Mouse (Mus musculus): ENCODE measurements around the gene Hoxb4. TPM values are rescaled to one million over a fixed set of nuclear protein-coding genes. Genes with fewer than 3 reads are reported as not detected.

The Hoxb4 gene
- polyA plus RNA-seq, 1 experiment from 2014 or later, result not detected

DNA sequence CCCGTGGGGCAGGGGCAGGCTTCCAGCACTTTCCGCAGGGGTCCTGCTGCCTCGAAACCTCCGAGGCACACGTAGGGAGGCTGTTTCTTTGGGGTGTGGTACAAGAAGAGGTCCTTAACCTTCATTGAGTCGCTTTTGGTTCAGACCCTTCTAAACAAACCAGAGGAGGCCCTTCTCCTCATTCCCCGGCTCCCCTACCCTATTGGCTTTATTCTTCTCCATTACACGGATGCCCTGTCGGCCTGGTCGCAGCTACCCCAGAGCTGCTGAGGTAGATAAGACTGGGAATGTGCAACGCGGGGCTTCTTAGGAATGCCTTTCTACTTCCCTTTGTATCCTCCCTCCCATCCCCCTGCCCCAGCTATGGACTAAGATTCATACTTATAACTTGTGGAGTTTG lies 8.6 kb downstream of the Hoxb4 start:
- H3K36me3 ChIP-seq (ENCODE audit: control insufficient read depth, insufficient read depth, low read length), result no peaks in the 10 kb centered on the region
- no peak overlapping the region for H3K4me3 ChIP-seq (ENCODE audit: low read depth, low read length)
- no peaks in the 10 kb centered on the region for H3K4me1 ChIP-seq (ENCODE audit: control insufficient read depth, insufficient read depth, low read length)
- H3K27ac ChIP-seq (ENCODE audit: low read length), result no peak overlapping the region
- no peaks in the 10 kb centered on the region for H3K9me3 ChIP-seq (replicated peaks; ENCODE audit: control insufficient read depth, low read length, poor library complexity, severe bottlenecking)
- peaks cover 95% of the 10 kb centered on the region for H3K27me3 ChIP-seq (ENCODE audit: control insufficient read depth, insufficient read depth, low read depth, low read length)
- ATAC-seq, result no peak
- no peak overlapping the region for H3K9ac ChIP-seq (ENCODE audit: low read depth, low read length)
- H3K4me2 ChIP-seq (ENCODE audit: low read length), result no peak overlapping the region
- 3% methylated on average over 12 of the region's 12 CpGs for WGBS

DNA sequence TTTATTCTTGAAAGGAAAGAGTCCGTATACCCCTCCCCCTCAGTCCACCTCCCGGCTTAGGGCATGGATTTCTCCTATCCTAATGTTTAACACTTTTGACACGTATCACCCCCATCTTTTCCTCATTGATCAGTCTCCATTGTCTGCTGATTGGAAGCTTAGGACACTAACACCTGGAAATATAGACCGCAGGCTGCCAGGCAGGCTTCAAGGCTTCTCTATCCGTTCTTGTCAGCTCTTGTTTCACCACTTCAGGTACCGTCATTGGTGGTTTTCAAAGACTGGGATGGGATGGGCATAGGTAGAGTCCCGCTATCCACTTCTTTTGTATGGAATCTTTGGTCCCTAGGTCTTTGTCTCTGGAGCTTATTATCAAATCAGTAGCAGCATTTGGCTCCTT lies 9.1 kb downstream of the Hoxb4 start:
- Histone ChIP-seq H3K27me3 (ENCODE audit: control insufficient read depth, insufficient read depth, low read depth, low read length) (peaks cover 95% of the 10 kb centered on the region), H3K9ac (ENCODE audit: low read depth, low read length) (no peak overlapping the region), H3K4me3 (ENCODE audit: low read depth, low read length) (no peak overlapping the region), H3K36me3 (ENCODE audit: control insufficient read depth, insufficient read depth, low read length) (no peaks in the 10 kb centered on the region), H3K4me2 (ENCODE audit: low read length) (no peak overlapping the region), H3K9me3 (replicated peaks; ENCODE audit: control insufficient read depth, low read length, poor library complexity, severe bottlenecking) (no peaks in the 10 kb centered on the region), H3K27ac (ENCODE audit: low read length) (no peak overlapping the region), H3K4me1 (ENCODE audit: control insufficient read depth, insufficient read depth, low read length) (no peaks in the 10 kb centered on the region)
- ATAC-seq, result no peak
- WGBS, result 3% methylated on average over 7 of the region's 7 CpGs

DNA sequence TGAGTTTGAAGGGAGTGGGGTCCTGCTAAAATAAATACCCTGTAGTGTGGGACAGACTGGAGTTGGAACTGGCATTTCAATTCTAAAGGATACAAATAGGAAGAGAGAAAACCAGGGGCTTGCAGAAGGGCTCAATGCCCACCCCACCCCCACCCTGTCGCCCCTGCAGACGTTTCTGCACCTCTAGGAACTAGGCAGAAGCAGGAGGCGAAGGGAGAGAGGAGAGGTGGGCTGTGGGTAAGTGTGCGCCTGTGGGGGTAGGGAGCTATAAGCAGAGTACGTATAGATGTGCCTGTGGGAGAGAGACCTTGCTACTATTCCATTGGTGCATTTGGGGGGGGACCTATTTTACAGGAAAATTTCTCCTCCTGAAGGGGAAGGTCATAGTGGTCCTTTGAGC lies 9.7 kb downstream of the Hoxb4 start:
- 0% methylated on average over 5 of the region's 5 CpGs for WGBS
- no peak overlapping the region for H3K4me2 ChIP-seq (ENCODE audit: low read length)
- no peaks in the 10 kb centered on the region for H3K36me3 ChIP-seq (ENCODE audit: control insufficient read depth, insufficient read depth, low read length)
- no peak for ATAC-seq
- no peaks in the 10 kb centered on the region for H3K9me3 ChIP-seq (replicated peaks; ENCODE audit: control insufficient read depth, low read length, poor library complexity, severe bottlenecking)
- no peaks in the 10 kb centered on the region for H3K4me1 ChIP-seq (ENCODE audit: control insufficient read depth, insufficient read depth, low read length)
- H3K4me3 ChIP-seq (ENCODE audit: low read depth, low read length), result no peak overlapping the region
- H3K27ac ChIP-seq (ENCODE audit: low read length), result no peak overlapping the region
- no peak overlapping the region for H3K9ac ChIP-seq (ENCODE audit: low read depth, low read length)
- peaks cover 95% of the 10 kb centered on the region for H3K27me3 ChIP-seq (ENCODE audit: control insufficient read depth, insufficient read depth, low read depth, low read length)

DNA sequence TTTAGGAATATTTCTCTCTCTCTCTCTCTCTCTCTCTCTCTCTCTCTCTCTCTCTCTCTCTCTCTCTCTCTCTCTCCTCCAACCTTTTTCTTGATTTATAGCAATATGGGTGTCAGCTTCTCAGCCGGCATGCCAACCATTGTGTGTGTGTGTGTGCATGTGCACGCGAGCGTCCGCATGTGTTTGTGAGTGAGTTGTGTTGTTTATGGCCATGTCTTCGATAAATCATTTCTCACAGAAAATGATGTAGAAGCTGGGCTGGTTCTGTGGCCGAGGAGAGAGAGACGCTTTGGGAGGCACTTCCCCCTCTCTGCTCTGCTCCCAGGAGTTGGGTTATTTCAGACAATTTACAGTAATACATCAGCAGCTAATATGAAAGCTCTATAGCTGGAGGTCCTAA lies 10.5 kb downstream of the Hoxb4 start:
- H3K9me3 ChIP-seq (replicated peaks; ENCODE audit: control insufficient read depth, low read length, poor library complexity, severe bottlenecking), result no peaks in the 10 kb centered on the region
- H3K4me1 ChIP-seq (ENCODE audit: control insufficient read depth, insufficient read depth, low read length), result no peaks in the 10 kb centered on the region
- no peak overlapping the region for H3K27ac ChIP-seq (ENCODE audit: low read length)
- no peak for ATAC-seq
- peaks cover 93% of the 10 kb centered on the region for H3K27me3 ChIP-seq (ENCODE audit: control insufficient read depth, insufficient read depth, low read depth, low read length)
- H3K4me3 ChIP-seq (ENCODE audit: low read depth, low read length), result no peak overlapping the region
- H3K36me3 ChIP-seq (ENCODE audit: control insufficient read depth, insufficient read depth, low read length), result no peaks in the 10 kb centered on the region
- no peak overlapping the region for H3K4me2 ChIP-seq (ENCODE audit: low read length)
- 4% methylated on average over 8 of the region's 8 CpGs for WGBS
- H3K9ac ChIP-seq (ENCODE audit: low read depth, low read length), result no peak overlapping the region

DNA sequence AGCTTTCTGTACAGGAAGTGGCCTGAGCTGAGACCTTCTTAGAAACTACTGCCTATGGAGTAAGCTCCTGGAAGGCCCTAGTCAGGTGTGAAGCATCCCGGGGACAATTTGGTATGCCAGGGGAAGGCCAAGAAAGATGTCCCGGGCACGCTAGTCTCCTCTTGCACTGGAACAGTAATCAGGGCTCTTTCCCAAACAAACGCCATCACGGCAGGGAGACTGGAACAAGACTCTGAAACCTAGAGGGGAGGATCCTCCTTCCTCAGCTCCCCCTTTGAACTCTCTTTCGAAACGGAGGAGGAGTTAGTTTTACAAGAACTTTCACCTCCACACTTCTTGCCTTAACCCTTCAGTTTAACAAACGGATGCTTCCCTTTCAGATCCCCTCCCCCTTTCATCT lies 14.0 kb downstream of the Hoxb4 start:
- no peaks in the 10 kb centered on the region for H3K36me3 ChIP-seq (ENCODE audit: control insufficient read depth, insufficient read depth, low read length)
- no peak for ATAC-seq
- WGBS, result 1% methylated on average over 8 of the region's 8 CpGs
- no peak overlapping the region for H3K4me3 ChIP-seq (ENCODE audit: low read depth, low read length)
- H3K9ac ChIP-seq (ENCODE audit: low read depth, low read length), result no peak overlapping the region
- H3K9me3 ChIP-seq (replicated peaks; ENCODE audit: control insufficient read depth, low read length, poor library complexity, severe bottlenecking), result no peaks in the 10 kb centered on the region
- peaks cover 96% of the 10 kb centered on the region for H3K27me3 ChIP-seq (ENCODE audit: control insufficient read depth, insufficient read depth, low read depth, low read length)
- no peak overlapping the region for H3K4me2 ChIP-seq (ENCODE audit: low read length)
- no peak overlapping the region for H3K27ac ChIP-seq (ENCODE audit: low read length)
- no peaks in the 10 kb centered on the region for H3K4me1 ChIP-seq (ENCODE audit: control insufficient read depth, insufficient read depth, low read length)

DNA sequence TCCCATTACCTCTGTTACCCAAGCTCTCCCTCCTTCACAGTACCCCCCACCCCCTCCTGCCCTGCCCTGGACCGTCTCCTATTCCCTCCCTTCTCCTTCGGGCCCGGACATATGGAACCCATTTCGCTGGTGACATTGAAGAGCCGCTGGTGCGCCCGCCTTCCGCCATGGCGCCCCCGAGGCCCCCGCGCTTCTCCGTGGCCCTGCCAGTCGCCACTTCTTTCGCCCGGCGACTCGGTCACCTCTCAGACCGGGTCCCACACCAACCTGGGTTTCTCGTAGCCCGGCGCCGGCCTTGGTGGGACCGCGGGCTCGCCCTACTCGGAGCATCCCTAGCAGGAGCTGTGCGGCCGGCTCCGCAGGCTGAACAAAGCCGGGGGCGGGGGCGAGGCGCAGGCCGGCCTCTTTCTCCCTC lies 14.6 kb downstream of the Hoxb4 start:
- H3K4me1 ChIP-seq (ENCODE audit: control insufficient read depth, insufficient read depth, low read length), result no peaks in the 10 kb centered on the region
- H3K4me3 ChIP-seq (ENCODE audit: low read depth, low read length), result no peak overlapping the region
- no peak overlapping the region for H3K4me2 ChIP-seq (ENCODE audit: low read length)

DNA sequence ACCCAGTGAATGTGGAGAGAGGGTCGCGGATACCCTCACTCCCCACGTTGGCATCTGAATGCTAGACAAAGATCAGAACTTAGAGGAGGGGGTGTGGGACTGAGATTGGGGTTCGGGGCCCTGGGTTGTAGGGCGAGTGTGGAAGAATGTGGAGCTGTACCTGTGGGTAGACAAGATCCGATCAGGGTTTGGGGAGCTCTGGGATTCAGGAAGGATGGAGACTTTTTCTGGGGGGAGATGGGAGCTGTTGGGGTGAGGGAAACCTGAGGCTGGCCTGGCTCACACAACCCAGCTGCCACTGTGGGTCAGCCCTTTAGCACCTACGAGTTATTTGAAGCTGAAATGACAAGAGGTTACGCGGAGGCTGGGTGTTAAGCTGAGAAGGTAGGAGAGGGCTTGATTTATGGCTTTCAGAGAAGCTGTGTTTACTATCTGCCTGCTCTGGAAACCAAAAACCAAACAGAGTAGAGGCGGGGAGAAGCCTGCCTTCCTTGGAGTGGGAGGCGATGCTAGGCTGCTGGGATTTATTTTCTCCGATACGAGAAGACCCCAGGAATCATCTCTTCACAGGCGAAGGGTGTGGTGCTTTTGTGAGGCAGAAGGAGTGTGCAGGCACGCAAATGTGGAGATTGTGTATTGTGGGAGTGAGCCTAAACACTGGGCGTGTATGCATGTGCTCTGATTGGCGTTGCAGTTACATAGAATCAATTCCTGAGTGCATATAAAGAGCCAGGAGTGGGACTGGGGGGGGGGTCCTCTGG lies 15.4 kb downstream of the Hoxb4 start:
- no peak for ATAC-seq
- no peak overlapping the region for H3K4me3 ChIP-seq (ENCODE audit: low read depth, low read length)
- H3K27me3 ChIP-seq (ENCODE audit: control insufficient read depth, insufficient read depth, low read depth, low read length), result peaks cover 96% of the 10 kb centered on the region
- no peak overlapping the region for H3K4me2 ChIP-seq (ENCODE audit: low read length)
- WGBS, result 2% methylated on average over 17 of the region's 17 CpGs
- H3K27ac ChIP-seq (ENCODE audit: low read length), result no peak overlapping the region
- H3K36me3 ChIP-seq (ENCODE audit: control insufficient read depth, insufficient read depth, low read length), result no peaks in the 10 kb centered on the region
- no peaks in the 10 kb centered on the region for H3K4me1 ChIP-seq (ENCODE audit: control insufficient read depth, insufficient read depth, low read length)
- no peak overlapping the region for H3K9ac ChIP-seq (ENCODE audit: low read depth, low read length)
- no peaks in the 10 kb centered on the region for H3K9me3 ChIP-seq (replicated peaks; ENCODE audit: control insufficient read depth, low read length, poor library complexity, severe bottlenecking)

More for the DNA sequence above, 14.6 kb downstream of the Hoxb4 start:
- Histone ChIP-seq H3K9me3 (replicated peaks; ENCODE audit: control insufficient read depth, low read length, poor library complexity, severe bottlenecking) (no peaks in the 10 kb centered on the region), H3K27ac (ENCODE audit: low read length) (no peak overlapping the region), H3K36me3 (ENCODE audit: control insufficient read depth, insufficient read depth, low read length) (no peaks in the 10 kb centered on the region), H3K27me3 (ENCODE audit: control insufficient read depth, insufficient read depth, low read depth, low read length) (peaks cover 96% of the 10 kb centered on the region), H3K9ac (ENCODE audit: low read depth, low read length) (no peak overlapping the region)
- under 1% methylated on average over 32 of the region's 35 CpGs for WGBS
- no peak for ATAC-seq

DNA sequence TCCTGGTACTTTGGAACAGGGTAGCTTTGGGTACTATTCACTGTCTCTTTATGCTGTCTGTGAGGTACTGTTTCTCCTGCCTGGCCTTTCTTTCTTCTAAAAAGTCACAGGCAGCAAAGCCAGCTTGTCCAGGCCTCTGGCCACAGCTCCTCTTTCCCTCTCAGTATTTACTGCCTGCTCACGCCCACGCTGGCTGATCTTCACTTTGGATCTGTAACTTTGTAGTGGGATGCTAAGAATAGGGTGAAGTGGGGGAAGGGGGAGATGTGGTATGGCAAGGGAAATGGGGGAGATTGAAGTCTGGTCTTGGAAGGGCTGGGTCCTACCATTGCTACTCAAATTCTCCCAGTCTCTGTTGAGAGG lies 15.9 kb downstream of the Hoxb4 start:
- no peaks in the 10 kb centered on the region for H3K4me1 ChIP-seq (ENCODE audit: control insufficient read depth, insufficient read depth, low read length)
- H3K4me2 ChIP-seq (ENCODE audit: low read length), result no peak overlapping the region
- H3K4me3 ChIP-seq (ENCODE audit: low read depth, low read length), result no peak overlapping the region
- 3% methylated on average over 2 of the region's 2 CpGs for WGBS
- H3K36me3 ChIP-seq (ENCODE audit: control insufficient read depth, insufficient read depth, low read length), result no peaks in the 10 kb centered on the region
- H3K27ac ChIP-seq (ENCODE audit: low read length), result no peak overlapping the region
- no peaks in the 10 kb centered on the region for H3K9me3 ChIP-seq (replicated peaks; ENCODE audit: control insufficient read depth, low read length, poor library complexity, severe bottlenecking)
- no peak overlapping the region for H3K9ac ChIP-seq (ENCODE audit: low read depth, low read length)
- no peak for ATAC-seq
- H3K27me3 ChIP-seq (ENCODE audit: control insufficient read depth, insufficient read depth, low read depth, low read length), result peaks cover 96% of the 10 kb centered on the region

DNA sequence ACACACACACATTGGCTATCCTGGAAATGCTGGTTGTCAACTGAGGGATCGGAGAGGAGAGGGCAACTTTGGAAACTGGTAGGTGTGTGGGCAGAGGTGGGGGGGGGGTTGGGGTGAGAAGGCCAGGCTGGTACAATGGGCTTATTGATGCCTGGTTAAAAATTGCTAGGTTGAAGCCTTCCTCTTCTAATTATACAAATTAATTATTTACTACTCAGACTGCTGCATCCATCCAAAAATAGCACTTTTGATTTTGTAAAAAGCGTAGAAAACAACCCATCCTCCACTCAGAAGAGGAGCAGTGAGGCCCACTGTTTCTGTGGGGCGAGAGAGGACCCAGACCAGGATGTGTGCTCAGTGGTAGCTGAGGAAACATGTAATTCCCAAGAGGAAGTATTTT lies 16.9 kb downstream of the Hoxb4 start:
- H3K4me3 ChIP-seq (ENCODE audit: low read depth, low read length), result no peak overlapping the region
- no peaks in the 10 kb centered on the region for H3K36me3 ChIP-seq (ENCODE audit: control insufficient read depth, insufficient read depth, low read length)
- H3K9me3 ChIP-seq (replicated peaks; ENCODE audit: control insufficient read depth, low read length, poor library complexity, severe bottlenecking), result no peaks in the 10 kb centered on the region
- H3K27ac ChIP-seq (ENCODE audit: low read length), result no peak overlapping the region
- peaks cover 97% of the 10 kb centered on the region for H3K27me3 ChIP-seq (ENCODE audit: control insufficient read depth, insufficient read depth, low read depth, low read length)
- no peak for ATAC-seq
- no peaks in the 10 kb centered on the region for H3K4me1 ChIP-seq (ENCODE audit: control insufficient read depth, insufficient read depth, low read length)
- H3K4me2 ChIP-seq (ENCODE audit: low read length), result no peak overlapping the region
- 23% methylated on average over 3 of the region's 3 CpGs for WGBS
- no peak overlapping the region for H3K9ac ChIP-seq (ENCODE audit: low read depth, low read length)

All from midbrain, embryonic 16.5 days (tissue).